Mouse (Mus musculus): ENCODE results near the gene Arhgap15.

The Arhgap15 gene

DNA sequence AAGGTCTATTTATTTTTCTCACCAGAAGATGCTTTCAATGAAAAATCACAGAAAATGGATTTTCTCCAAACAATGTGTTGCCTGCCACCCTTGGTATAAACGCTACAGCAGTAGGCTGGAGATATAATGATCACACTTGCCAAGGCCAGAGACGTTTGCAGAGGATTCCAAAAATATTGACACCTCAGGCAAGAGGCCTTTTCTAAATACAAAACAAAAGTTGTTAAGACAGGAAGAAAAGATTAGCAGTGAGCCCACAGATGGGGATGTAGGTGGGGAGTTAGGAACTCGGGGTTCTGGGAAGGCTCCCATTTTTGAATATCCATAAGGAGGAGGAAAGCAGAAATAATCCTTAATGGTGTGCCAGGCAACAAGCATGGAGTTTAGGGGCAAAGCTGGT, 386.2 kb downstream of the Arhgap15 start:
- CTCF ChIA-PET: no interaction called here
- POLR2A ChIA-PET: no interaction called here

DNA sequence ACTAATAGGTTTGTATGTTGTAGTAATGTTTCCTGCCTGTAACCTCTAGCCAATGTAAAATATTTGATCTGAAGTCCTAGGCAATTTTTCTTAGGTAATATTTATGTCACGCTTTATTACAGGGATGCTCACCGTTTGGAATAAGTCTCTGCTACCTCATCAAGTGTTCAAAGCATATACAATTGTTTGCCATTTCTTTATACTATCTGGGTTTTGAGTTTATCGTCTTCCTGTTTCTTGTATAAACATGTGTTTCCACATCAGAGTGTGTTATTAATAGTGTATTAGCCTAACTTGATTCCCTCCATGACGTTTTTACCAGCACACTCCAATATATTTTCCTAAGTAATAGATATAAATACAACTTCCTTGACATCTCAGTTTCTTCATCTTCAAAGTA, 391.8 kb downstream of the Arhgap15 start:
- ChIA-PET CTCF (no interaction called here), POLR2A (interaction anchor here in 1 of 4 experiments (0.6 kb wide), 1 partner anchor 1647 kb away, joined by 3 read pairs; no protein-coding TSS in a partner anchor)

- CTCF ChIA-PET: no interaction called here
- POLR2A ChIA-PET: no interaction called here
Observed at GRCm38 (mm10) chr2:44142152-44142551, 393.5 kb downstream of the Arhgap15 start.

GRCm38 (mm10) chr2:44142611-44143010, 394.0 kb downstream of the Arhgap15 start:
- CTCF ChIA-PET: no interaction called here
- POLR2A ChIA-PET: no interaction called here

DNA sequence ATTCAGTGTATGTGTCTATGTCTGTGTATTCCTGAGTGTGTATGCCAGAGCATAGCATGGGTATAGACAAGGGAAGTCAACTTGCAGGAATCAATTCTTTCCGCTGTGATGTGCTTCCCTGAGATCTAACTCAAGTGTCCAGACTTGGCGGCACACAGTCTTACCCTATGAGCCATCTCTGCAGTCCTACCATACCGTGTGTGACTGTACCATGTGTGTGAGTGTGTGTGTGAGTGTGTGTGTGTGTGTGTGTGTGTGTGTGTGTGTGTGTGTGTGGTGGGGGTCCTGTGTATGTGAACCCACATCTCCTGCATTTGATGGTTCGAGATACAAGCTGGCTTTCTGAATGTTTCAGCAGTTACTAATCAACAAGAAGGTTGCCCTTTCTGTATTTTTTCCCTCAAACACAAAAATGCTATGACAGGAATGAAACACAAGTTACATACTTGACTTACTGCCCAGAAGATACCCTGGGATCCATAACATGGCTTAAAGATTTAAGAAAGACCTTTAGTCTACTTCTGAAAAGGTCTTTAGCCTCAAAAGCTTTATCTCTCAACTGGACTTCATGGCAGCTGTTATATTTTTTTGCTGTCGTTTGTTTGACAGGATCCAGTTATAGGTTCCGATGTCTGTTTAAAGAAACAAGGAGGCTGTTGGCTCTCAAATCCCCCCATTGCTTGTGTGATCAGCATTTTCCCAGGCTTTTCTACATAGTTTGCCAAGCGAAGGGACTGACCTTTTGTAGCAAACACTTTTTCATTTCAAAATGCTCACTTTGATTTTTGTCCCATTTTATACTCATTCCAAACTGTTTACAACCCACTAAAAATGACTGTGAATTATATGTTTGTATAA, 397.7 kb downstream of the Arhgap15 start:
- ChIA-PET CTCF (no interaction called here), POLR2A (no interaction called here)

DNA sequence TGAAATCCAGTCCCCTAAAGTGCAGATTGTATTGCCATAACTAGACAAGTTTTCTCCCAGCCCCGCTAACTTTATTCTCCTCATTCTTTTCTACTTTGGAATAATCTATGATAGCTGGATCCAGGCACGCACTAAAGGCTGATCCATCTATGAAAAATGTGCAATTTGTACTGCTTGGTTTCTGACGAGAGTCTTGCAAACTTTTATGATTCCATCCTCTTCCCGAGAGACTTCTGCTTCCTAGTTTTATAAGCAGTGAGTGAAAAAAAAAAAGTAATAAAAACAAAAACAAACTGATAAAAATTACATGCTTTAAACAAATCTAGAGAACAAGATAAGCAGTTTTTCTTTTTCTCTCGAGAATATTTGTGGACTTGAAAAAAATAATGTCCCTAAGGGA, 398.9 kb downstream of the Arhgap15 start:
- CTCF ChIA-PET: interaction anchor here in 1 of 4 experiments (0.6 kb wide), 1 partner anchor 928 kb away, joined by 3 read pairs; no protein-coding TSS in a partner anchor
- POLR2A ChIA-PET: interaction anchor here in 1 of 4 experiments (0.7 kb wide), 1 partner anchor 1830 kb away, joined by 6 read pairs; no protein-coding TSS in a partner anchor

- POLR2A ChIA-PET: interaction anchor here in 1 of 4 experiments (0.7 kb wide), 1 partner anchor 1831 kb away, joined by 6 read pairs; no protein-coding TSS in a partner anchor
- CTCF ChIA-PET: interaction anchor here in 1 of 4 experiments (0.6 kb wide), 1 partner anchor 929 kb away, joined by 3 read pairs; no protein-coding TSS in a partner anchor
Observed at GRCm38 (mm10) chr2:44147971-44148370, 399.3 kb downstream of the Arhgap15 start.

- CTCF ChIA-PET: no interaction called here
- POLR2A ChIA-PET: no interaction called here
Observed at GRCm38 (mm10) chr2:44148550-44149100, 400.0 kb downstream of the Arhgap15 start.

- POLR2A ChIA-PET: no interaction called here
- CTCF ChIA-PET: no interaction called here
Observed at GRCm38 (mm10) chr2:44152301-44152700, 403.7 kb downstream of the Arhgap15 start.

DNA sequence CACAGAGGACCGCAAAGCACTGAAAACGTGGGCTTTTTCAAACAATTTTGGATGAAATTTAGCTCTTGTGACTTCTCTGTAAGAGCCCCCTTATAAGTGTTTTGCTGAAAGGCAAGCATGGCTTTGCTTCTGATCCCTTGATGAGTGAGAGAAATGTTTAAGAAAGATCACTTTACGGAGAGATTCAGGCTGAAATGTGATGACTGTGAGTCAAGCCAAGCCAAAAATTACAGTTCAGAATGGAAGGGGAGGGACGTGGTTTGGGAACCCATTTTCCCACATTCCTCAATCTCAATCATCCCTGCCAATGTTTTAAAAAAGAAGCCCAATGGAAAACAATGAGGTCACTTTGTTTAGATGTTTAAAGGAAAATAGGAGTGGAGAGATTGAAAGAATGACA, 411.7 kb downstream of the Arhgap15 start:
- CTCF ChIA-PET: interaction anchor here in 1 of 4 experiments (0.7 kb wide), 1 partner anchor 29 kb away, joined by 3 read pairs; no protein-coding TSS in a partner anchor
- POLR2A ChIA-PET: no interaction called here

DNA sequence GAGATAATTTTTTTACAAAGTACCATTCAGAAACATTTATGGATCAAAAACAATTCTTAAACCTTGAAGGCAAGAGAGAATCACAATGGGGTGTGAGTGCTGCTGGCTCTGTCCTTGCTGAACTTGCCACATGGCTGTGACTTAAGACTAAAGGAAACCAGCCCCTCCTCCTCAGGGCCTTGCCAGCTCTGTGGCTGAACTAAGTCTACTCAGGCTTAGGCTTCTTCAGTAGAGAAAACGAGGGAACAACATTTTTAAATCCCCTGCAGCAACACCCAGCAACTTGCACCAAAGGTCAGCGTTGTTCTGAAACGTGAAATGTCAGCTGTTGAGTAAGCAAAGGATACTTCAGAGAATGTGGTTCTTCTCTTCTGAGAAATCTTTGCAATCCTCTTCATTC, 417.2 kb downstream of the Arhgap15 start:
- ChIA-PET CTCF (no interaction called here), POLR2A (no interaction called here)

GRCm38 (mm10) chr2:44166716-44167115, 418.1 kb downstream of the Arhgap15 start:
- POLR2A ChIA-PET: interaction anchor here in 1 of 4 experiments (0.6 kb wide), 1 partner anchor 35 kb away, joined by 4 read pairs; no protein-coding TSS in a partner anchor
- CTCF ChIA-PET: no interaction called here

- CTCF ChIA-PET: no interaction called here
- POLR2A ChIA-PET: no interaction called here
Observed at GRCm38 (mm10) chr2:44184476-44184875, 435.9 kb downstream of the Arhgap15 start.

GRCm38 (mm10) chr2:44190749-44191148, 442.1 kb downstream of the Arhgap15 start:
- ChIA-PET POLR2A (no interaction called here), CTCF (interaction anchor here in 1 of 4 experiments (0.9 kb wide), 1 partner anchor 12 kb away, joined by 3 read pairs; no protein-coding TSS in a partner anchor)

DNA sequence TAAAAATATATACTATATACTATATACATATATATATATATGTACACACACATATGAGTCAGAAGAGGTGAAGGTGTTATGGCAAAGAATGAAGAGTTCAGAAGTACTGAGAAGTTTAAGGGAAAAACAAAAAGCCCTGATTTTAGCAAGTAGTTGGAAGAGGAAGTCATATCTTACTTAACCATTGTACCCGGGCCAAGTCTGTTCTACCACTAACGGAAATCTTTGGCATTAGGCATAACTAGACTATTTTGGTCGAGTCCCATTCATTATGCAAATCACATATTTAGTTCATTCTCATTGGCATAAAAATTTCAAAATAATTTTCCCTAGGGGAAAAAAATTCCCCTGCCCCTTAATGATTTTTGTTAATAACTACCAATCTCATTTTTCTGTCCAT, 443.4 kb downstream of the Arhgap15 start:
- POLR2A ChIA-PET: no interaction called here
- CTCF ChIA-PET: no interaction called here

- CTCF ChIA-PET: no interaction called here
- POLR2A ChIA-PET: no interaction called here
Observed at GRCm38 (mm10) chr2:44215506-44215905, 466.9 kb downstream of the Arhgap15 start.

DNA sequence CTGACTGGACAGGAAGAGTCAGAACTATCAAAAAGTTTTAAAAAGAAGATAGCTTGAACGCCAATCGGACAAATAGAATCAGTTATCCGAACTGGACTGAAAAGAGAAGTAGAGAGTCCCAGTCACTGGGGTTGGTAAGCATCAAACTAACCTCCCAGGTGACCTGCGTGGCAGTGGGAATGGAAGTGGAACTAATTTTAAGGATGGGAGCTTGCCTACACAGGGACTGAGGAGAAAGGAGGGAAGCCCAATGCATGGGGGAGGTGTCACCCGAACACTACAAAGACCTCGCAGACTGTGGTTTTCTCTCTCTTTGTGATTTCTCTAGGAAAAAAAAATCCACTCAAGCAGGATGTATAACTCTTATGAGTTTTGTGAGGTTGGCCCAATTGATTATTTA, 469.2 kb downstream of the Arhgap15 start:
- ChIA-PET CTCF (no interaction called here), POLR2A (no interaction called here)

DNA sequence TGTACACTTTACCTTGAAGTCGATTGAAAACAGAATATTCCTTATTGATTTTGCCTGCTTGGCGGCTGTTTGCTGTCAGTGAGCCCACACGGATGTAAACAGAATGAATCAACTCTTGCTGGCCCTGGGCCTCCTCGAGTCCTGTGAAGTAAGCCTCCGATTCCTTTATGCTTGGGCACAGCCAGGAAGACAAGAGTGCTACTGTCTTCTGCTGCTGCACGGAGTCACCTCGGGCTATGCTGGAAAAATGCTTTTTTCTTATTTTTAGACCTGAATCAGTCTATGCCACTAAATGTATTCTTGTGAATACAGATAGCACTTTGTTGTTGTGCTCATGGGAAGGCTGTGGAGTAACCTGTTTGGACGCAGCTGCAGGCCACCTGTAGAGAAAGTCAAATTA, 469.7 kb downstream of the Arhgap15 start:
- ChIA-PET CTCF (no interaction called here), POLR2A (interaction anchor here in 1 of 4 experiments (1.4 kb wide), 1 partner anchor 25 kb away, joined by 3 read pairs; no protein-coding TSS in a partner anchor)

- POLR2A ChIA-PET: interaction anchor here in 3 of 4 experiments (0.6 to 0.7 kb wide), 4 partner anchors 9 to 114 kb away, joined by 3 to 6 read pairs (median 4); no protein-coding TSS in a partner anchor
- CTCF ChIA-PET: interaction anchor here in 1 of 4 experiments (0.7 kb wide), 1 partner anchor 116 kb away, joined by 3 read pairs; no protein-coding TSS in a partner anchor
Observed at GRCm38 (mm10) chr2:44221686-44222085, 473.1 kb downstream of the Arhgap15 start.

GRCm38 (mm10) chr2:44222176-44222753, 473.6 kb downstream of the Arhgap15 start:
- ChIA-PET CTCF (interaction anchor here in 1 of 4 experiments (0.7 kb wide), 1 partner anchor 116 kb away, joined by 3 read pairs; no protein-coding TSS in a partner anchor), POLR2A (interaction anchor here in 3 of 4 experiments (0.6 to 0.7 kb wide), 4 partner anchors 10 to 115 kb away, joined by 3 to 6 read pairs (median 4); no protein-coding TSS in a partner anchor)

Data from embryonic stem cell, embryonic (primary cell).